Mouse (Mus musculus) layer of hippocampus, adult 8-10 months (tissue): ENCODE data around the gene Klf13. TPM values are rescaled to one million over a fixed set of nuclear protein-coding genes. Genes with fewer than 3 reads are reported as not detected.

Experiments
- DNase-seq, 2 experiments: peaks; one replicate each; pipeline ENCODE4 v3.0.0; 2022; ENCODE audit warnings: low spot score in 2 of 2
- total RNA-seq, 4 experiments: library from RNA; stranded (reverse); gene quantifications; 2 replicates each; pipeline ENCODE4 v1.2.4; 2022

Klf13 gene
- total RNA-seq, 4 experiments from 2014 or later: 169 to 188 (median 176) TPM

DNA sequence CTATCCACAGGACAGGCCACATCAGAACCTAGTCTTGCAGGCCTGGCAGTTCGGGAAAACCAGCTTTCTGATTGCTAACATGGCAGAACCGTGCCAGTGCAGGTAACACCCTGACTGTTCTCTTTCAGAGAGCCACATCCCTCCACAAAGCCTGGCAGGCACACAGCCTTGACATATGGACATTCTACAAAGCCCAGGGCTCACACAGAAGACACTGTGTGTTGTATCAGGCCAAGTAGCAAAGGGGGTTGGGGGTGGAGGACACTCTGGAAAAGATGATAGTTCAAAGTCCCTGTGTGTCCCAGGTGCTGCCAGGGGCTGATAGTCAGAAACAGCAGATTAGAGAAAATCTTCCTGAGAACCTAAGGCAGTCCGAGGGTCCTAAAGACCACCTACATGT, 12.2 kb downstream of the Klf13 start:
- no peak for DNase-seq

DNA sequence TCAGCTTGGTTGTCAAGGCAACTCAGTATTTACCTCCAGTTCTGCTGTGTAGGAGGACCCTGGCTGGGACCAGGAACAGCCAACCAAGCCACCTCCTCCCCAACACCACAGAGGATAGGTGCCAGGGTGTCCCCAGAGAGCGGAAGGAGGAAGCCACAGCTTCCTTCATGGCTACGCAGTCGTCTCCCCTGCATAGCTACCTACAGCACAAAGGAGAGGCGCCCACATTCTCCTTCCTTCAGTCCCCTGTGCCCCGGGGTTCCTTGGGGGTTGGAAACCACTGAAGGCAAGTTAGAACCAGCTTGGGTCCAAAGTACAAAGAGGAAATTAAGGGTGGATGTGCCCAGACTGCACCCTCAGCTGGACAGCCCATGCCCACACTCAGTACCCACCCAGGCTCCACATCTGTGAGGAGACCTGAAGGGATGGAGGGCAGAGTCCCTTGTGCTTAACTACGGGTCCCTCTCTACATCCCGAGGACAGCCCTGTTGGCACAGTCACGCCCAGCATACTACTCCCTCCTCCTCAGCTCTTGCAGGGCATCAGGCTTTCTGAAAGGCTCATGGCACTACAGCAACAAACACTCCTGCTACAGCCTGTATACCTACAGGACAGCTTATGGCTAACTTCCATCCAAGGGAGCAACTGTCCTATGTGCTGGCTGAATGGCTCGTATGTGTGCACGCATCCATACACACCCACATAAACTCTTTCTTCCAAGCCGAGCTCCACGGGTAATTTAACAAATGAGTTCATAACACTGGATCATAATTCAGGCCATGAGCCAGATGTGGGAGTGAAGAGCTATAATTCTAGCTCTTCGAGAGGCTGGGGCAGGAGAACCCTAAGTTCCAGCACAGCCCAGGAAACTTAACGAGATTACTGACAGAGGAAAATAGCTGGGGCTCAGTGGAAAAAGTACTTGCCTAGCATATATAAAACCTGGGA, 13.0 kb downstream of the Klf13 start:
- peak; percentile 69 to 71 for DNase-seq

DNA sequence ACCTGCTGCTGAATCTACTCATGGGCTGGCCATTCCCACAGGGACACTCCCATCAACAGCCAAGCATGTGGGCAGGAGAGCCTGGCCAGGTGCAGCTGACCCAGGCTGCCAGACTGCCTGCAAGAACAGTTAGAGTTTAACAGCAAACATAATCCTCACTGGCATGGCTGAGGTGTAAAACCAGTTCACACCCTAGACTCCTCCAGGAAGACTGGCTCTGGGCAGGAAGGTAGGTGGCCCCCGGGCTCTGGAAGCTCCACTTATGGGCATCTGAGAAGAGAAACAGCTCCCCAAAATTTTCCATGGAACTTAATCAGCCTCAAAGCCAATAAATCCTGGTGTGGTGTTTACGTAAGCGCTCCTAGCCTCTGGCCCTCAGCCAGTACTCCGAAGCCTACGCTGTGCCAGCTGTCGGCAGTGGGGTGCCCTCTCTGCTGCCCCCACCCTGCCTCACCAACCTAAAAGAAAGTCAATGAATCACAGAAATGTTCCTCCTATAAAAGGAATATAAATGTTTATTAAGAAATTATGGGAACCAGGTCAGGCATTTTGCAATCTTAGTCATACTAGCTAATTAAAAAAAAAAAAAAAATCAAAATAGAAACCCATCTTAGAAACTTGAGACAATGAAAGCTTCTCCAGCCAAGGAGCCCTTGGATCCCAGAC, 13.8 kb downstream of the Klf13 start:
- peak; percentile 84 to 92 for DNase-seq

DNA sequence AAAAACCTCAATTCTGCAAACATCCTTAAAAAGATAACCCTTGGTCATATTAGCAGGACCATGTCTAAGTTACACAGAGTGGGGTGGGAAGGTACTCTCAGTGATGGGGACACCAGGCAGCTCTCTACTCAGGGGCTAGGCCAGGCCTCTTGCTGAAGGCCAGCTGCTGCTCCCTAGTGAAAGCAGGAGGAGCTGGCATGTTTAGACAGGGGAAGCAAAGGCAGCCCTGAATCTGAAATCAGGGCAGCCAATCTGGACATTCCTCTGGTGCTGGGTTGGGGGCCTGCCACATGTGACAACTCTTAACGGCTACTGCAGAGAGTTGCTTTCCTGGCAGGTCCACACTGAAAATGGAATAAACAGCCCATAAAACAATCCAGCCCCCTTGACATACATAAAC, 14.6 kb downstream of the Klf13 start:
- DNase-seq: no peak

DNA sequence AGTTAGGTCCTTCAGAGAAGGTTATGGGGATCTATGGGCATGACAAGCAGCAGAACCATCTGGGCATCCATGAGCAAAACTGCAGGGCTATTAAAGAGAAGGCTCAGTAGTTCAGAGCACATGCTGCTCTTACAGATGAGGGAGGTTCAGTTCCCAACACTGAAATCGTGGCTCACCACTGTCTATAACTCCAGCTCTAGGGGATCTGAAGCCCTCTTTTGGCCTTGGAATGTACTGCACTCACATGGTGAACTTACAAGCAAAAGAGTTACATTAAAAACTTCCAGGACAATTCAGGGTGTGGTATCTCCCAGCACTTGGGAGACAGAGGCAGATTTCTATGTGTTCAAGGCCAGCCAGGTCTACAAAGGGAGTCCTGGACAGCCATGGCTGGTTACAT, 15.7 kb downstream of the Klf13 start:
- no peak for DNase-seq

DNA sequence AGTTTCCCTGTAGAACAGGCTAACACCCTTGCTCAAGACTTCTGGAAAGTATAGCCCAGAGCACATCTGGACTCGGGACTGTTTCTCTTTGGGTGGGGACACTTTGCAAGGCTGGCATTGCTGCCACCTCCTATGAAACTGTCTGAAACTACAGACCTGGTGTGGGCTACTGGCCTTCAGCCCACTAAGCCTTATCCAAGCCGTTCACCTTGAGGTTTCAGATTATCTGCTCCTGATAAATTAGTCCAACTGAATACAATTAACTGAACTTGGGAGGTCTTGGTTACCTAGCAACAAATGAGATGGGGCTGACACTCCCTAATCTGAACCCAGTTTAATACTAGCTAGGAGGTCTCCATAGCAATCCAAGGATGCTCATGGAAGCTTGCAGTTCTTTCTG, 16.1 kb downstream of the Klf13 start:
- no peak for DNase-seq

DNA sequence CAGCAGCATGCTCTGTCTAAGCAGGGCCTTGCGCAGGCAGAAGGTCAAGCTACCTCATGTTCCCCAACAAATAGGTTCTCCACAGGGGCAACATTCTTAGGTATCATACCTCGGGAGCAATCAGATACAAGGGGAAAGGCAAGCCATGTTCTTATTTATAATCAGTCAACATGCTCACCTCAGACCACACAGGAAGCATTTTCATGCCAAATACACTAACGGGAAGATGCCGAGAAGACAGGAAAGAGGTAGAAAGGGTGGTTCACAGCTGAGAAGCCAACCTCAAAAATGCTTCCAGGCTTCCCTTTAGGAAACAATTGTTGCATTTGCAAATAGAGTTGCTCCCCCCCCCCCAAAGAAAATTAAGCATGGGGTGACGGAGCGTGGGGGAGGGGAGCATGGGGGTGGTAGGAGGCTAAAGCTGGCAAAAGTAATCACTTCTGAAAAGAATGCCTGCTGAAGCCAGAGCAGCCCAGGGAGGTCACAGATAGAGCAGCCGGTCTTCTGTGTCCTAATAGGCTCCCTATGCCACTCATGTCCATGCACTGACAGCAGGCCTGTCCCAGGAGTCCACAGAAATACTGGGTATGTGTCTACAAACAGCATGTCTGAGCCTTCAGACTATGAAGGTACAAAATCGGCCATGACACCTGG, 16.7 kb downstream of the Klf13 start:
- no peak for DNase-seq

DNA sequence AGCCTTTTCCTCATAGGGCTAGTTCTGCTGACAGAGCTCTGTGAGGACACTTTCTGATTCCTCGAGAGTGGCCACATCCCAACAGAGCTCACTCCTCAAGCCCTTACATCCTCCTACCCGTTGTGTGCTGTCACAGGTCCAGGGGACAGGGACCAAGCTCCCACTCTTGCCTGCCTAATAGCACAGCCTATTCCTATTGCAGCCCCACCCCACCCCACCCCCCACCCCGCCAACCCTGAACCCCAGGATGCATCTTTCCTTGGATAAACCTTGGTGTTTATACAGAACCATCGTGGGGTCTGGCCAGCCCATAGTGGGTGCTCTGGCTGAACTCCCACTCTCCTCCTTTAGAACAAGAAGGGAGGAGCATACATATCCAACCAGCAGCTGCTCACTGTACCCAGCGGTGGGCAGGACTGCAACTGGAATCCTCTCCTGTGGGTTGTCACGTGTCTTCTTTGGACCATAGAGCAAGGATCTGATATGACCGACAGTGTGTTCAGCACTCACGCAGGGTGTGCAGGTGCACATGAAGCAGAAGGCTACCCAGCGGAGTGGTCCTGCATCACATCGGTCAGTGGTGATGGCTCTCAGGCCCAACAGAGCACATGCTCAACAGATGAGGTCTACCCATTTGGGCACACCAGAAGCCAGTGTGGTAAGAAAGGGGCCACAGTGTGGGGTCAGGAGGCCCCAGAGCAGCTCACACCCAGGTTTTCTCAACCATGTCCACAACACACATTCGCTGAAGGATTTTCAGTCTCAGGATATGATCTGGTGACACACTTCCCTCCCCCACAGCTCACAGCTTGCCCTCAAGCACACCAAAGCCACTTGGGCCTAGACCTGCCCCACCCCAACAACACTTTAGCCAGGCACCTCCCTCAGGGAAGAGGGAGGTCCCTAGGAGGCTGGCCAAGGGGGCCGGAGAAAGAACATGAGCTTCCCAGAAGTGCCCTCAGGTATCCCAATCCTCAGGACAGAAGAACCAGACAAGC, 19.6 kb downstream of the Klf13 start:
- no peak for DNase-seq

DNA sequence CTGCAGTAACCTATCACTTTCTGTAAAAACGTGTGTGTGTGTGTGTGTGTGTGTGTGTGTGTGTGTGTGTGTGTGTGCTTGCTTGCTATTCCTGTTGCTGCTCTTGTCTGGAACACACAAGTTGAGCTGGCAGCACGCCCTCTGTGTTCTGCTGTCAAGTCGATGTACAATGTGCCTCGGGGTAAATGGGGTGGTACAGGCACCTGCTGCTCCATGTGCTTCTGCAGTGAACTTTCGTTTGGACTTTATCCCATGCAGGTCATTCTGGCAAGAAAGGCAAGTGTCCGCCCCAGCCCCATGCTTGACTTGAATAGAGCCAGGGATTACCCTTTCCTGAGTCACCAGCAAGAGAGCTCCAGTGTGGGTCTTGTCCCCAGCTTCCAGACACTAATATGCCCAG, 21.0 kb downstream of the Klf13 start:
- DNase-seq: peak; percentile 70 to 74

DNA sequence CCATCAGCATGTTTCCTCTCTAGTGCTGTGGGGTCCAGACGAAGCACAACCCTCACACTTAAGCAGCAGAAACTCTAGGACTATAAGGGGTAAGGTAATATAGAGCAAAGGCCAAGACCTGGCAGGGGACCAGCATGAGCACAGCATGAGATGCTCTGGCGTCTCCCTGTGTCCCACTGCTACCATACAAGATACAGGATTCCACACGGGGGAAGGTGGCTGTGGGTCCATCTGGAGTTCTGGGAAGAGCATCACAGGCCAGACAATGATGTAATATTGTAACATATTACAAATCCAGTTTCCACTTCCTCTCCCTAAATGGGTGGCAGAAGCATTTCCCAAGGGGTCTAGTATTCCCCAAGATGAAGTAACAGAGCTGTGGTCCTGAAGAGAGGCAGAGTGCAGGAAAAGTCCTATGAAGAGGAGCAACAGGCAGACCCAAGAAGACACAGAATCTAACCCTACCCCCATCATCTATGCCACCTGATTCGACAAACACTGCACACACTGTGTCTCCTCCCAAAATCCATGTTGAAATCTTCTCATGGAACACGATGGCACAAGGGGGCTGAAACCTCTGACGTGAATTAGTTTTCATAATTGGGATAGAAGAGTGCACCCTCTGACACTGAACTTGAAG, 22.3 kb downstream of the Klf13 start, which contains the start of gene E030018B13Rik:
E030018B13Rik (plus strand) TSS at position 590 of the 640 bp plus-strand sequence.
- DNase-seq: no peak

DNA sequence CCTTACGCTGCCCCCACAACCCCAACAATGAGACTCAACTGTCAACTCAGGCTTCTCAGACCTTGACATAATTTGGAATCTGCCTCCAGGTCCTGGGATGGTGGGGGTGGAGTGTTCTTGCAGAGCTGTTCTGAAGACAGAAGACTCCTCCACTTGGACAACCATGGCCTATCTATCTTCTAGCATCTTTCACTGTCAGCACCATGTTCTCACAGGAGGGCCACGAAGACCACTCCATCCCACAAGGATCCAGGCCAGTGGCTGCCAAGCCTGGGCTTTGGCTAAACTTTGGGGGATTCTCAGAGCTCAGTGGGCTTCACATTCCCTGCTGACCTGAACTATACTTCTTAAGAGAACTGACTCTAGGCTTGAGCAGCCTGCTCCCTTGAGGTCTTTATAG, 23.8 kb downstream of the Klf13 start:
- DNase-seq: no peak

DNA sequence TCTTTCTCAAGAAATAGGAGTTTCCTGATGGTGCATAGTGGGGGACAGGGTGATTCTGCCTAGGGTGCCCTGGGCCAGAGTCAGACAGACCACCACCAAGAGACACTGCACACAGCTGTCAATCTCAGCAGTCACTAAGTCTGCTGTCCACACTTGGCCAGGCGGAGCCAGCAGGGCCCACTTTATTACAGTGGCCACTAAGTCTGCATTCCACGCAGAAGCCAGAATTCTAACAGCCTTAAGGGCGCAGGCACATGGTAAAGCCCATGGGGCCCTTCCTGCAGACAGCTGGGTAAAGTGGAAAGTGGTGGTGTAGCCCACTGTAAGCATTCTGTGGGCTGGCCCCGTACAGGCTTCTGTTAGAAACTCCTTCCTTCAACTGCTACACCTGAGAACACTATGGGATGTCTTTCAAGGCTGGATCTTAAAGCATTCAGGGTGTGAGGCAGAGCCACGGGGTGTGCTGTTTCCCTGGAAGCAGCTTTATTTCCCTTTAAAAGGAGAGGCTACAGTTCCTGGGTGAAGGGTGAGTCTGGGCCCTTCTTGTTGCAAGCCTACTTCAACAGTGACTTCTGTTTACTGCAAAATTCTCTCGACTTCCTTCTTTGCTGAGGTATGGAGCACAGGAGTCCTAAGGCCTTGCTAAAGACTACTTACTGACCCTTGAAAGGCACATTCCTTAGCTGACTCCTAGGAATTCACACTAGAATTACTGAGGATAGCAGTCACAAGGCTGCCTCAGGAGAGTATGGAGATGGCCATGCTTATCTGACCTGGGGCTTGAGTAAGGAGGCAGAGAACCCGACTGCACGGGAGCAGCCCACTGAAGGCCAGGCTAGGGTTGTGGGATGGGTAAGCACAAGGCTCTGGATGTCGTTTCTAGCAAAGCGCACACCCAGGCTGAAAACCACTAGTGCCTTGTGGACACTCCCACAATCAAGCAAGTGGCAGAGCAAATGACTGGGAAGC, 24.7 kb downstream of the Klf13 start:
- no peak for DNase-seq

DNA sequence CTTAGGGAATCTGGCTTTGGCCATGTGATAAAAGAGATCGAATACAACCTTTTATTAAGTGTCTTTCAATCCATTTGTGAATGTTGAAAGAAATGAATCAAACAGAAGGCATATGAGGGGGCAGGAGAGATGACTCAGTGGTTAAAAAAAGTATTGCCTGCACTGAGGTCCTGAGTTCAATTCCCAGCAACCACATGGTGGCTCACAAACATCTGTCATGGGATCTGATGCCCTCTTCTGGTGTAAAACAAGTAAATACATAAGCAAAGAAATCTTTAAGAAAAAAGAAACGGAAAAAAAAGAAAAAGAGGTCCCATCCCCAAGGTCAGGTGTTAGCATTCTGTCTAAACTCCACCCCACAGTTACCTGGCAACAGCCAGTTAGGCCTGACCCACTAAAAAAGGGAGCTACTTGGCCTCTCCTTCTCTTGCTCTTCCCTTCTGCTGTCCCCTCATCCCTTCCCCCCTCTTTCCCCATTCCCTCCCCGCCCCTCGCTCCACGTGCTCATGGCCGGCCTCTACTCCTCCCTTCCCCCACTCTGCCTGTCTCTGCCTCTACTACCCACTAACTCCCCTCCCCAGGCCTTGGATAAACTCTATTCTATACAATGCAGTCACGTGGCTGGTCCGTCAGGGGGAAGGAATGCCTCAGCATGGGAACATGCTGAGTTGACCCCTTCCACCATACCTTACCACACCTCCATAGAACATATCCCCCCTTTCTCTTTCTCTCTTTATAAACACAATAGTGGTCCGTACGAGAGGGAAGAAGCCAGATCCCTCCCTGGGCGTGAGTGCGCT, 25.6 kb downstream of the Klf13 start:
- no peak for DNase-seq

DNA sequence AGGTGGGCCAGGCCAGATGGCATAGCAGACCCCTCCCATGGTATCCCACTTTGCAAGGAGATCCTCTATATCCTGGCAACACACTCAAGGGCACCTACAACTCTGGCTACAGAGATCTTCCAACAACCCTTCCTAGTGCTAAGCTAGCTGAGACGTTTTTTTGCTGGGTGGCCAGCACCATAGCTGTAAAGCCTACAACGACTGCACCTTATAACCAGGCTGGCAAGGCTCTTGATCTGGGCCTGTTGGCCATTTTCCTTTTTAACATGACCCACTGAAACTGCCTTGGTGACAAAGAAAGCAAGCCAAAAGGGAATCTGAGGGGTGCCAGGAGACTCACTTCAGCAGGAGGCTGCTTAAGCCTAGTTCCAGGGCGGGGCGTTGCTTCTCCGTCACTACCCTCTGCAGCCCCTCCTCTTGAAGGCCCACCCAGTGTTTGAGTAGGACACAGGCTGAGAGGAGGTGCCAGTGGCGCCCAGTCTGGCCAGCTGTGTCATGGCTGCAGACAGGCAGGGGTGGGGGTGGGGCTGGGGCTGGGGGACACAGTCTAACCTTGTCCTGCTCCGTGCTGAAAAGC, 26.4 kb downstream of the Klf13 start:
- no peak for DNase-seq

DNA sequence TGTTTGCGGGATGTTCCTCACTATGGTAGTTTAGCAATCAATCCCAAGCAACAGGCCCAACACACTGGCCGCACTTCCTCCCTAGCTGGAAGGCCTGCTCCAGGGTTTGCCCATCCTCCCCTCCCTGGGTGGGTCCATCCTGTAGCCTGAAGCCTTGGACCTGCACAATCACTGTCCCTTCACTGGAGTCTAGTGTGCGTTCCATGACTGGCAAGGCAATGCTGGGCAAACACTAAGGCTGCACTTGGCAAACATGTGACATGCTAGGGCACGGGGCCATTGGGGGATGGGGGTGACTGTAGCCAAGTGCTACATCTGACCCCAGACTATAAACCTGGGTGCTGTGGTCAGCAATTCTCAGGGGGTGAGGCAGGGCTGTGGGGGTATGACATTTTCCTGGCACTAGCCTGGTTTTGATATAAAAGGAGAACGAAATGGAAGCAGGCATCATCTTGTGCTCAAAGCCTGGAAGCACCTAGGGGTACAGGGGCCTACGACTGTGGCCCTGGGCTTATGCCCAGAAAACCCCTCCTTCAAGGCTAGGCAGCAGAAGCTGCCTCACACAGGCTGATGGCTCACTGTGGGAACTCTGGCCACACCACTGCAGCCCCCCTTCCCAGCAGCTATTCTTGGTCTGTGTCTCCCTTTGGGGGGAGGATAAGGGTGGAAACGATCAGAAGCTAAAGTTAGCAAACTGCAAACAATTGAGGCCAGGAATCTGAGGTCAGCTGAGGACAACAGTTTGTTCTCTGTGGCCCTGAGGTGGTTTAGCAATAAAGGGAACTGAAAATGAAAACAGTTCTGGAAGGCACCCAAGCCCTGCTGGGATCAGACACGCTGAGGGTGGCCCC, 27.1 kb downstream of the Klf13 start:
- DNase-seq: no peak

DNA sequence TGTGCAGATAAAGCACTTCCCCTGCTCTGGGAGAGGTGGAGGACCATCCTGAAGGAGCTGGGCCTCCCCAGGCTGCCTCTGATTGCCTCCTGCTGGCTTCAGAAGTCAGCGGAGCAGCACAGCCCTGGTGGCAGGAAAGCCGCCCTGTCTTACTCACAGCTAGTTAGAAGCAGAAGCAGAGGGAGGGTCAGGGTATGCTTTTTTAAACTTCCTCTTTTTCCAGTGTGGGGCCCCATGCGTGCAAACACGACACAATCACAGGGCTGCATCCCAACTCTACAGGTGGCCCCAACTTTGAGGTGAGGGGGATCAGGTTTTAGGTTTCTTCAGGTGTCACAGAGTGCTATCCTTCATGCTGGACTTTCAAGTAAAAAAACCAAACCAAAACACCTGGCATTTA, 27.8 kb downstream of the Klf13 start:
- DNase-seq: no peak

DNA sequence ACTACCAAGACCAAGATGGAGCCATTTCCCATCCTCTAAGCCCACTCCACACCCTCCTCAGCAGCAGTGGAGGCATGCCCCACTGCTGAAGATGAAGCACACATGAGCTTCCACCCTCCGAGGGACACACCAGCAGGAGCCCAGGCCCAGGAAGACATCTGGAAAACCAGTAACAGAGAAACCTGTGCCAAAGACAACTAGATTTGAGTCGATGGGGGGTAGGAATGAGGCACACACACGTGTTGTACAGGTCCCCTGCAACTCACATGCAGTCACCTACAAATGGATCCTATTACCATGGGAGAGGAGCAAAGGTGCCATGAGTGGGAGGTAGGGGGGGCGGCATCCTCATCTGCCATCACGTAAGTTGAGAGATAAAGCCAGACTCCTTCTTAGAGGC, 28.5 kb downstream of the Klf13 start:
- DNase-seq: no peak
